ENCODE assay signal across 8 mouse cellular contexts in the genomic region with DNA sequence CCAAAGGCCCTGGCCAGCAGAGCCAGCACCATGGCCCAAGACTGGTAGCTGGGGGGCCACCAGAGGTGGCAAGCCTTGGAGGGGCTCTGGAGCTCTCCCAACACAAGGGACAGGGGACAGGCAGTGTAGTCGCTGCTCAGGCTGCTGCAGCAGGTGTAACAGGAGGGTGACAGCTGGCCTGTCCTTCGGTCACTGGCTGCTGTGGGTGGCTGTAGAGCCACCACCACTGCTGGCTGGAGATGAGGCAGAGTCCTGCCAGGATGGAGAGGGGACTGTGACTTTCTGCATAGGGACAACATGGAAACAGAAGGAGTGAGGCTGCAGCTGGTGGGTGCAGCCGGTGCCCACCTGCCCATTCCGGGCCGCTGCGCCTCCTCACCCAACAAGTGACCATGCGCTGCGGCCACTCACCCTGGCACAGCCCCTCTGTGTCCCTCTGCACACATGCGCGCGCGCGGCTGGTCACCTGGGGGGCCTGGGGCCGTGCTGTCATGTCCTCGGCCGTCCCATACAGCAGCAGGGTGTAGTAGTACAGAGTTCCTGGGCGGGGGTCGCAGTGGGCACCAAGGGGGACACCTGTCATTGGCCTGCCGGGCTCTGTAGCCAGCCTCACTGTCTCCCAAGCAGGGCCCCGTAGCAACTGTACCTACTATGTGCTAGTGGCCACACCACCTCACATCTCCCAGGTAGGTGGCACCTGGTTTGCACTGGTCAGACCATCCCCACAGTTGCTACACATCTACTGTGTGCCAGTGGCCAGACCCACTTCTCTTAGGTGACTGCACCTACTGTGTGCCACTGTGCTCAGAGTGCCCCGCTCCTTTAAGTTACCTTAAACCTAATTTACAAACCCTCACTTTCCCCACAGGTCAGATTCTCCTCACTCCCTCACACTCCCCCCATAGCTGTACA. TPM values are rescaled to one million over a fixed set of nuclear protein-coding genes. Genes with fewer than 3 reads are reported as not detected.
A peak's percentile ranks its signal among the peaks of the same experiment; 100 is the strongest.
DNase-seq lines count a peak whose midpoint lies in the region; ATAC-seq and TF ChIP-seq lines count a peak whose summit lies in the region.

No protein-coding gene starts in this region.

- no peak overlapping the region for H3K4me3 ChIP-seq in forebrain, embryonic 12.5 days (replicated peaks)
- no peak overlapping the region for H3K4me3 ChIP-seq in forebrain, embryonic 14.5 days (ENCODE audit: low read depth, low read length)
- H3K4me3 ChIP-seq in midbrain, embryonic 10.5 days, result peak overlapping the region; percentile 68
- no peak overlapping the region for H3K4me3 ChIP-seq in midbrain, embryonic 15.5 days
- H3K4me3 ChIP-seq in limb, embryonic 13.5 days, result peak overlapping the region; percentile 65
- peak overlapping the region; percentile 43; the same call in 1 of the 2 replicates for H3K4me3 ChIP-seq in stomach, embryonic 14.5 days (ENCODE audit: low read depth, low read length)
- H3K4me3 ChIP-seq in left cerebral cortex, adult 2 months, result no peak overlapping the region

- H3K27ac ChIP-seq in forebrain, embryonic 12.5 days, result no peak overlapping the region
- no peak overlapping the region for H3K27ac ChIP-seq in forebrain, embryonic 14.5 days (ENCODE audit: low read depth, low read length)
- H3K27ac ChIP-seq in midbrain, embryonic 10.5 days (replicated peaks), result 0 out of 2 replicates have a peak overlapping the region, but pooled peaks have one; percentile 83
- H3K27ac ChIP-seq in midbrain, embryonic 15.5 days, result no peak overlapping the region
- no peak overlapping the region for H3K27ac ChIP-seq in limb, embryonic 13.5 days
- H3K27ac ChIP-seq in stomach, embryonic 14.5 days (ENCODE audit: low read length), result no peak overlapping the region
- no peak overlapping the region for H3K27ac ChIP-seq in left cerebral cortex, adult 2 months

- no peak for DNase-seq in forebrain, embryonic 14.5 days (ENCODE audit: low spot score)
- DNase-seq in midbrain, embryonic 10.5 days (ENCODE audit: low spot score), result no peak
- DNase-seq in left cerebral cortex, adult 2 months (ENCODE audit: extremely low spot score in 1 of 2, low spot score in 2 of 2), result no peak
- DNase-seq in embryo, embryonic 10.5 days (ENCODE audit: low spot score), result no peak

- intact Hi-C loops in left cerebral cortex, adult 2 months (cut with DNase I), result no loop called here

- ATAC-seq in forebrain, embryonic 12.5 days (ENCODE audit: low FRiP score), result no peak
- no peak for ATAC-seq in forebrain, embryonic 14.5 days
- ATAC-seq in midbrain, embryonic 15.5 days (replicated peaks), result no peak
- no peak for ATAC-seq in limb, embryonic 13.5 days (ENCODE audit: low FRiP score, low read depth)
- ATAC-seq in stomach, embryonic 14.5 days (ENCODE audit: insufficient number of reproducible peaks, insufficient read depth, low FRiP score, low read depth), result no peak

- WGBS in forebrain, embryonic 12.5 days, result 90% methylated on average over 21 of the region's 21 CpGs
- WGBS in forebrain, embryonic 14.5 days, result 89% methylated on average over 20 of the region's 21 CpGs
- WGBS in midbrain, embryonic 10.5 days, result 91% methylated on average over 21 of the region's 21 CpGs
- WGBS in midbrain, embryonic 15.5 days, result 91% methylated on average over 21 of the region's 21 CpGs
- 95% methylated on average over 21 of the region's 21 CpGs for WGBS in limb, embryonic 13.5 days
- 85% methylated on average over 21 of the region's 21 CpGs for WGBS in stomach, embryonic 14.5 days

- peak overlapping the region; percentile 90; the same call in 1 of the 2 replicates for H3K4me2 ChIP-seq in forebrain, embryonic 12.5 days
- no peak overlapping the region for H3K4me2 ChIP-seq in forebrain, embryonic 14.5 days (ENCODE audit: low read length)
- H3K4me2 ChIP-seq in midbrain, embryonic 15.5 days, result no peak overlapping the region
- H3K4me2 ChIP-seq in limb, embryonic 13.5 days (replicated peaks), result peak overlapping the region; percentile 97
- peak overlapping the region; percentile 97 for H3K4me2 ChIP-seq in stomach, embryonic 14.5 days (replicated peaks; ENCODE audit: low read depth, low read length)

- H3K9ac ChIP-seq in forebrain, embryonic 12.5 days, result no peak overlapping the region
- H3K9ac ChIP-seq in forebrain, embryonic 14.5 days (ENCODE audit: low read length), result no peak overlapping the region
- H3K9ac ChIP-seq in midbrain, embryonic 15.5 days, result no peak overlapping the region
- H3K9ac ChIP-seq in limb, embryonic 13.5 days, result peak overlapping the region; percentile 71
- no peak overlapping the region; the same call in 1 of the 2 replicates for H3K9ac ChIP-seq in stomach, embryonic 14.5 days (replicated peaks; ENCODE audit: low read depth, low read length)

- H3K36me3 ChIP-seq in forebrain, embryonic 12.5 days (replicated peaks), result peaks cover 21% of the 10 kb centered on the region
- peaks cover 20% of the 10 kb centered on the region for H3K36me3 ChIP-seq in forebrain, embryonic 14.5 days (ENCODE audit: control insufficient read depth, insufficient read depth, low read length)
- peaks cover 25% of the 10 kb centered on the region for H3K36me3 ChIP-seq in midbrain, embryonic 10.5 days
- peaks cover 16% of the 10 kb centered on the region for H3K36me3 ChIP-seq in midbrain, embryonic 15.5 days (replicated peaks)
- H3K36me3 ChIP-seq in limb, embryonic 13.5 days, result peaks cover 19% of the 10 kb centered on the region
- H3K36me3 ChIP-seq in stomach, embryonic 14.5 days (ENCODE audit: control insufficient read depth, insufficient read depth, low read length), result no peaks in the 10 kb centered on the region

- H3K9me3 ChIP-seq in forebrain, embryonic 12.5 days, result no peaks in the 10 kb centered on the region
- no peaks in the 10 kb centered on the region for H3K9me3 ChIP-seq in forebrain, embryonic 14.5 days (replicated peaks; ENCODE audit: control insufficient read depth, low read length)
- no peaks in the 10 kb centered on the region for H3K9me3 ChIP-seq in midbrain, embryonic 10.5 days (replicated peaks)
- H3K9me3 ChIP-seq in midbrain, embryonic 15.5 days, result no peaks in the 10 kb centered on the region
- H3K9me3 ChIP-seq in limb, embryonic 13.5 days, result no peaks in the 10 kb centered on the region
- H3K9me3 ChIP-seq in stomach, embryonic 14.5 days (ENCODE audit: control insufficient read depth, low read depth, low read length), result no peaks in the 10 kb centered on the region

- H3K27me3 ChIP-seq in forebrain, embryonic 12.5 days, result peaks cover 29% of the 10 kb centered on the region
- H3K27me3 ChIP-seq in forebrain, embryonic 14.5 days (replicated peaks; ENCODE audit: control insufficient read depth, insufficient read depth, low read length), result no peaks in the 10 kb centered on the region
- H3K27me3 ChIP-seq in midbrain, embryonic 10.5 days (ENCODE audit: low read depth, poor library complexity, severe bottlenecking), result peaks cover 55% of the 10 kb centered on the region
- 0 out of 2 replicates have a peak, but pooled peaks cover 2% of the 10 kb centered on the region for H3K27me3 ChIP-seq in midbrain, embryonic 15.5 days (replicated peaks)
- peaks cover 14% of the 10 kb centered on the region for H3K27me3 ChIP-seq in limb, embryonic 13.5 days
- 0 out of 2 replicates have a peak, but pooled peaks cover 4% of the 10 kb centered on the region for H3K27me3 ChIP-seq in stomach, embryonic 14.5 days (ENCODE audit: control insufficient read depth, insufficient read depth, low read length)

- H3K4me1 ChIP-seq in forebrain, embryonic 12.5 days, result peaks cover 31% of the 10 kb centered on the region
- H3K4me1 ChIP-seq in forebrain, embryonic 14.5 days (ENCODE audit: control insufficient read depth, insufficient read depth, low read length), result peaks cover 14% of the 10 kb centered on the region
- peaks cover 57% of the 10 kb centered on the region for H3K4me1 ChIP-seq in midbrain, embryonic 10.5 days
- peaks cover 39% of the 10 kb centered on the region for H3K4me1 ChIP-seq in midbrain, embryonic 15.5 days
- peaks cover 39% of the 10 kb centered on the region for H3K4me1 ChIP-seq in limb, embryonic 13.5 days
- peaks cover 9% of the 10 kb centered on the region; the same call in 1 of the 2 replicates for H3K4me1 ChIP-seq in stomach, embryonic 14.5 days (ENCODE audit: control insufficient read depth, insufficient read depth, low read length)

- TF ChIP-seq CTCF in left cerebral cortex, adult 2 months (IDR thresholded peaks at IDR 0.05), result no peak

RNA-seq across cellular contexts. Expression of a gene that starts 1.6 kb away (rescaled TPM):
- polyA plus RNA-seq in forebrain, embryonic 12.5 days (2016; fragmentation: Nextera tagmentation; extraction: Ambion mirVana), result 42.6 and 44.4 TPM in 2 replicates
- polyA plus RNA-seq in forebrain, embryonic 14.5 days (2014; fragmentation: Nextera tagmentation; extraction: Ambion mirVana), result 39.2 and 40.8 TPM in 2 replicates
- 57.3 TPM in 2 replicates for polyA plus RNA-seq in midbrain, embryonic 10.5 days (2016; fragmentation: Nextera tagmentation; extraction: Ambion mirVana)
- polyA plus RNA-seq in midbrain, embryonic 15.5 days (2015; fragmentation: Nextera tagmentation; extraction: Ambion mirVana), result 25.4 and 28.0 TPM in 2 replicates
- 50.7 and 51.2 TPM in 2 replicates for polyA plus RNA-seq in limb, embryonic 13.5 days (2015; fragmentation: Nextera tagmentation; extraction: Ambion mirVana)
- polyA plus RNA-seq in stomach, embryonic 14.5 days (2014; fragmentation: Nextera tagmentation; extraction: Ambion mirVana), result 39.6 and 43.0 TPM in 2 replicates
- total RNA-seq in left cerebral cortex, adult 2 months (2021), result 10 to 100 TPM; 26.3 to 26.9 TPM

RNA-seq across cellular contexts. Expression of a gene that starts 7.4 kb away (rescaled TPM):
- 3.7 and 3.8 TPM in 2 replicates for polyA plus RNA-seq in forebrain, embryonic 12.5 days (2016; fragmentation: Nextera tagmentation; extraction: Ambion mirVana)
- 1.6 and 2.4 TPM in 2 replicates for polyA plus RNA-seq in forebrain, embryonic 14.5 days (2014; fragmentation: Nextera tagmentation; extraction: Ambion mirVana)
- polyA plus RNA-seq in midbrain, embryonic 10.5 days (2016; fragmentation: Nextera tagmentation; extraction: Ambion mirVana), result 3.3 and 4.2 TPM in 2 replicates
- 4.4 and 5.8 TPM in 2 replicates for polyA plus RNA-seq in midbrain, embryonic 15.5 days (2015; fragmentation: Nextera tagmentation; extraction: Ambion mirVana)
- polyA plus RNA-seq in limb, embryonic 13.5 days (2015; fragmentation: Nextera tagmentation; extraction: Ambion mirVana), result 4.8 and 6.5 TPM in 2 replicates
- polyA plus RNA-seq in stomach, embryonic 14.5 days (2014; fragmentation: Nextera tagmentation; extraction: Ambion mirVana), result 4.5 and 5.6 TPM in 2 replicates
- total RNA-seq in left cerebral cortex, adult 2 months (2021), result 1 to 10 TPM; 4.0 to 5.4 TPM

RNA-seq across cellular contexts. Expression of a gene that starts 7.8 kb away (rescaled TPM):
- polyA plus RNA-seq in forebrain, embryonic 12.5 days (2016; fragmentation: Nextera tagmentation; extraction: Ambion mirVana), result 4.1 and 4.4 TPM in 2 replicates
- polyA plus RNA-seq in forebrain, embryonic 14.5 days (2014; fragmentation: Nextera tagmentation; extraction: Ambion mirVana), result 2.3 and 2.7 TPM in 2 replicates
- 9.1 and 11.5 TPM in 2 replicates for polyA plus RNA-seq in midbrain, embryonic 10.5 days (2016; fragmentation: Nextera tagmentation; extraction: Ambion mirVana)
- 5.5 TPM in 2 replicates for polyA plus RNA-seq in midbrain, embryonic 15.5 days (2015; fragmentation: Nextera tagmentation; extraction: Ambion mirVana)
- polyA plus RNA-seq in limb, embryonic 13.5 days (2015; fragmentation: Nextera tagmentation; extraction: Ambion mirVana), result 6.1 and 6.3 TPM in 2 replicates
- 18.0 and 18.5 TPM in 2 replicates for polyA plus RNA-seq in stomach, embryonic 14.5 days (2014; fragmentation: Nextera tagmentation; extraction: Ambion mirVana)
- total RNA-seq in left cerebral cortex, adult 2 months (2021), result 10 to 100 TPM; 13.5 to 13.6 TPM

RNA-seq across cellular contexts. Expression of a gene that starts 26.1 kb away (rescaled TPM):
- 144 and 165 TPM in 2 replicates for polyA plus RNA-seq in forebrain, embryonic 12.5 days (2016; fragmentation: Nextera tagmentation; extraction: Ambion mirVana)
- 154 and 213 TPM in 2 replicates for polyA plus RNA-seq in forebrain, embryonic 14.5 days (2014; fragmentation: Nextera tagmentation; extraction: Ambion mirVana)
- polyA plus RNA-seq in midbrain, embryonic 10.5 days (2016; fragmentation: Nextera tagmentation; extraction: Ambion mirVana), result 28.3 and 61.6 TPM in 2 replicates
- polyA plus RNA-seq in midbrain, embryonic 15.5 days (2015; fragmentation: Nextera tagmentation; extraction: Ambion mirVana), result 223 and 247 TPM in 2 replicates
- polyA plus RNA-seq in limb, embryonic 13.5 days (2015; fragmentation: Nextera tagmentation; extraction: Ambion mirVana), result 3.3 and 3.8 TPM in 2 replicates
- 8.1 and 8.7 TPM in 2 replicates for polyA plus RNA-seq in stomach, embryonic 14.5 days (2014; fragmentation: Nextera tagmentation; extraction: Ambion mirVana)
- total RNA-seq in left cerebral cortex, adult 2 months (2021), result 100 to 1,000 TPM; 111 to 113 TPM

RNA-seq across cellular contexts. Expression of a gene that starts 26.3 kb away (rescaled TPM):
- polyA plus RNA-seq in forebrain, embryonic 12.5 days (2016; fragmentation: Nextera tagmentation; extraction: Ambion mirVana), result 0.17 and 0.55 TPM in 2 replicates
- 0.48 and 0.52 TPM in 2 replicates for polyA plus RNA-seq in forebrain, embryonic 14.5 days (2014; fragmentation: Nextera tagmentation; extraction: Ambion mirVana)
- 0.48 and 0.91 TPM in 2 replicates for polyA plus RNA-seq in midbrain, embryonic 10.5 days (2016; fragmentation: Nextera tagmentation; extraction: Ambion mirVana)
- polyA plus RNA-seq in midbrain, embryonic 15.5 days (2015; fragmentation: Nextera tagmentation; extraction: Ambion mirVana), result 0.67 and 0.79 TPM in 2 replicates
- polyA plus RNA-seq in limb, embryonic 13.5 days (2015; fragmentation: Nextera tagmentation; extraction: Ambion mirVana), result 2.0 and 2.4 TPM in 2 replicates
- polyA plus RNA-seq in stomach, embryonic 14.5 days (2014; fragmentation: Nextera tagmentation; extraction: Ambion mirVana), result 13.6 and 13.8 TPM in 2 replicates
- total RNA-seq in left cerebral cortex, adult 2 months (2021), result 10 to 100 TPM in 1 of 2 experiments, 1 to 10 TPM in 1; 7.9 to 11.1 TPM

Comparison
In these comparisons a context has a peak if more than half of its experiments do, and no peak if none do; other contexts are left out.
1. H3K4me2 ChIP-seq: peak in forebrain, embryonic 12.5 days (single experiment), limb, embryonic 13.5 days (single experiment) and stomach, embryonic 14.5 days (single experiment); none in forebrain, embryonic 14.5 days (single experiment) and midbrain, embryonic 15.5 days (single experiment).
2. H3K4me3 ChIP-seq: peak in midbrain, embryonic 10.5 days (single experiment), limb, embryonic 13.5 days (single experiment) and stomach, embryonic 14.5 days (single experiment); none in forebrain, embryonic 12.5 days (single experiment), forebrain, embryonic 14.5 days (single experiment), midbrain, embryonic 15.5 days (single experiment) and left cerebral cortex, adult 2 months (single experiment).